Mouse (Mus musculus) stomach, embryonic 15.5 days (tissue): Measurements from ENCODE around the gene Tmem164. TPM values are rescaled to one million over a fixed set of nuclear protein-coding genes. Genes with fewer than 3 reads are reported as not detected.
A peak's percentile ranks its signal among the peaks of the same experiment; 100 is the strongest.

Experiments
- ATAC-seq: fragments of 200-750 bp; cut with Nextera tagmentation; 2 replicates; pipeline ENCODE4 v1.8.0; 2017; ENCODE audit warnings: low read depth, moderate number of reproducible peaks, moderate TSS enrichment; ENCODE audit not compliant: insufficient read depth, low FRiP score
- H3K27ac ChIP-seq: fragments of 300-500 bp; sonication (generic); 2 replicates; pipeline ENCODE4 v1.5.1; 2015; ENCODE audit warnings: mild to moderate bottlenecking, inconsistent platforms
- H3K27me3 ChIP-seq: fragments of 300-500 bp; sonication (generic); replicated peaks from 2 replicates; pipeline ENCODE4 v1.6.1; 2015; ENCODE audit warnings: inconsistent platforms
- H3K36me3 ChIP-seq: fragments of 300-500 bp; sonication (generic); 2 replicates; pipeline ENCODE4 v1.6.1; 2015; ENCODE audit warnings: inconsistent platforms
- H3K4me1 ChIP-seq: fragments of 300-500 bp; sonication (generic); 2 replicates; pipeline ENCODE4 v1.6.1; 2015; ENCODE audit warnings: inconsistent platforms
- H3K4me2 ChIP-seq: fragments of 300-500 bp; sonication (generic); 2 replicates; pipeline ENCODE4 v1.6.1; 2015; ENCODE audit warnings: mild to moderate bottlenecking, inconsistent platforms
- H3K4me3 ChIP-seq: fragments of 300-500 bp; sonication (generic); replicated peaks from 2 replicates; pipeline ENCODE4 v1.5.1; 2015; ENCODE audit warnings: inconsistent platforms
- H3K9ac ChIP-seq: fragments of 300-500 bp; sonication (generic); 2 replicates; pipeline ENCODE4 v1.6.1; 2015; ENCODE audit warnings: inconsistent platforms
- H3K9me3 ChIP-seq: fragments of 300-500 bp; sonication (generic); 2 replicates; pipeline ENCODE4 v1.6.1; 2016; ENCODE audit warnings: inconsistent platforms
- WGBS: fragments of 180-500 bp; shearing (Covaris S2); methylation state at CpG from one replicate; pipeline ENCODE4 v1.1.7; 2015; 5-methylcytosine and 5-hydroxymethylcytosine counted together
- polyA plus RNA-seq: library from polyadenylated mRNA; unstranded; fragments of >200 nt; fragmentation: Nextera tagmentation; extraction: Ambion mirVana; gene quantifications from 2 replicates; pipeline ENCODE4 v1.2.1, GENCODE M21; 2015

Tmem164 gene
- polyA plus RNA-seq, 1 experiment from 2014 or later = 52.2 TPM

- Histone ChIP-seq H3K4me1 (no peaks in the 10 kb centered on the region), H3K9ac (no peak overlapping the region), H3K27ac (no peak overlapping the region), H3K4me3 (no peak overlapping the region), H3K9me3 (no peaks in the 10 kb centered on the region), H3K36me3 (no peaks in the 10 kb centered on the region), H3K4me2 (no peak overlapping the region), H3K27me3 (no peaks in the 10 kb centered on the region)
- ATAC-seq = no peak
- 52% methylated on average over 13 of the region's 13 CpGs for WGBS
These were observed 2.4 kb upstream of the Tmem164 start for GRCm38 (mm10) chrX:142678499-142679474.

GRCm38 (mm10) chrX:142679502-142680250, 1.5 kb upstream of the Tmem164 start:
- Histone ChIP-seq H3K27ac (peak overlapping the region; percentile 96), H3K9ac (no peak overlapping the region)
- ATAC-seq = no peak

GRCm38 (mm10) chrX:142680391-142681055, 683 bp upstream of the Tmem164 start:
- Histone ChIP-seq H3K27ac (peak overlapping the region; percentile 96), H3K36me3 (no peaks in the 10 kb centered on the region), H3K4me1 (no peaks in the 10 kb centered on the region), H3K27me3 (no peaks in the 10 kb centered on the region), H3K4me3 (peak overlapping the region; percentile 57), H3K9me3 (no peaks in the 10 kb centered on the region), H3K4me2 (peak overlapping the region; percentile 53), H3K9ac (no peak overlapping the region)
- ATAC-seq = peak; percentile 27
- 15% methylated on average over 18 of the region's 19 CpGs for WGBS

More at GRCm38 (mm10) chrX:142679502-142680250, 1.5 kb upstream of the Tmem164 start:
- no peaks in the 10 kb centered on the region for H3K27me3 ChIP-seq
- no peaks in the 10 kb centered on the region for H3K4me1 ChIP-seq
- WGBS = 41% methylated on average over 11 of the region's 11 CpGs
- peak overlapping the region; percentile 53 for H3K4me2 ChIP-seq
- H3K9me3 ChIP-seq = no peaks in the 10 kb centered on the region
- H3K4me3 ChIP-seq = peak overlapping the region; percentile 57
- no peaks in the 10 kb centered on the region for H3K36me3 ChIP-seq

GRCm38 (mm10) chrX:142681616-142682141, 473 bp downstream of the Tmem164 start:
- Histone ChIP-seq H3K4me3 (peak overlapping the region; percentile 57), H3K36me3 (no peaks in the 10 kb centered on the region), H3K9ac (peak overlapping the region; percentile 29; the same call in 1 of the 2 replicates), H3K27me3 (no peaks in the 10 kb centered on the region), H3K4me2 (peak overlapping the region; percentile 68), H3K4me1 (no peaks in the 10 kb centered on the region; the same call in 1 of the 2 replicates), H3K9me3 (no peaks in the 10 kb centered on the region), H3K27ac (peak overlapping the region; percentile 96)
- ATAC-seq = peak; percentile 87
- 10% methylated on average over 15 of the region's 43 CpGs for WGBS

DNA sequence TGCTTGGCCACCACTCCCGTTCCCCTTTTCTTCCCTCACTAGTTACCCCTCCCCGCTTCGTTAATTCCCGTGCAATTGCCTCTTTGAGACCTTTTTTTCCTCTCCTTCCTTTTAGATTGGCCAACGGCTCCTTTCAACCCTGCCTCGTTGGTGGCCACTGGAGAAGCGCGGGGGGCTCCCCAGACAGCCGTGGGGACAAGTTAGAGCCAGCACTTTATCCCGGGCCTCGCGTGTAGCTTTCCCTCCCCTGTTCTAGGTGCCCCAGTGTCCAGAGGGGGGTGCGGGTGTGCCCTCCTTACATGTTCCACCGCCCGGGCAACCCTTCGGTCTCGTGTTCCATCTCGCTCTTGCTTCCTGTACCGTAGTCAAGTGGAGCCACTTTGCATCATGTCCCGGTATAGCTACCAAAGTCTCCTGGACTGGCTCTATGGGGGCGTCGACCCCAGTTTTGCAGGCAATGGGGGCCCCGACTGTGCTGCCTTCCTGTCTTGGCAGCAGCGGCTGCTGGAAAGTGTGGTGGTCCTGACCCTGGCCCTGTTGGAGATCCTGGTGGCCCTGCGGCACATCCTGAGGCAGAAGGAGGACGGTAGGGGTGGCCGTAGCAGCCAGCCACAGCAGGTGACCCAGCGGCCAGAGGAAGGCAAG, 1.1 kb downstream of the Tmem164 start:
- Histone ChIP-seq H3K27ac (peak overlapping the region; percentile 96), H3K36me3 (no peaks in the 10 kb centered on the region), H3K27me3 (no peaks in the 10 kb centered on the region), H3K4me2 (peak overlapping the region; percentile 68), H3K9me3 (no peaks in the 10 kb centered on the region), H3K4me3 (peak overlapping the region; percentile 57), H3K4me1 (no peaks in the 10 kb centered on the region; the same call in 1 of the 2 replicates), H3K9ac (peak overlapping the region; percentile 29; the same call in 1 of the 2 replicates)
- WGBS = 14% methylated on average over 28 of the region's 28 CpGs
- no peak for ATAC-seq

DNA sequence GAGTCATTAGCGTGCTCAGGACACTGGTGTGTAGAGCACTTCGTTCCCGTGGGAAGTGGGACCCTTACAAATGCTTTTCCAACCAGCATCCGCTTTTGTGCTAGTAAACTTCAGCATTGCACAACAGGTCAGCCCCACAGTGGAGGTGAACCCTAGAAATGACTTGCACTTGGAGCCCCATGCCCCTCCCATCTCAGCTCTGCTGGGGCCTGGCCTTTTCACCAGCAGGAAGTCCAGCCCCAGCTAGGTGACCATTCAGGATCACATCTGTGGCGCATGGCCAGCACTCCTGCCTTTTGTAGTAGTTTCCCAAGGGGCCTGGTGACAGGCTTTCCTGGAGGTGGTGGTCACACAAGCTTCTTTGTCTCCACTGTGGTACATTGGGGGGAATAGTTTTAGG, 1.8 kb downstream of the Tmem164 start:
- peak overlapping the region; percentile 96; the same call in 1 of the 2 replicates for H3K27ac ChIP-seq
- H3K9ac ChIP-seq = peak overlapping the region; percentile 29; the same call in 1 of the 2 replicates
- ATAC-seq = no peak
- no peaks in the 10 kb centered on the region for H3K9me3 ChIP-seq
- peak overlapping the region; percentile 57 for H3K4me3 ChIP-seq
- no peaks in the 10 kb centered on the region for H3K27me3 ChIP-seq
- H3K4me1 ChIP-seq = no peaks in the 10 kb centered on the region; the same call in 1 of the 2 replicates
- no peaks in the 10 kb centered on the region for H3K36me3 ChIP-seq
- WGBS = 38% methylated on average over 5 of the region's 5 CpGs
- peak overlapping the region; percentile 68 for H3K4me2 ChIP-seq

- Histone ChIP-seq H3K27me3 (no peaks in the 10 kb centered on the region), H3K4me3 (0 out of 2 replicates have a peak overlapping the region, but pooled peaks have one; percentile 2), H3K9me3 (no peaks in the 10 kb centered on the region), H3K4me1 (no peaks in the 10 kb centered on the region; the same call in 1 of the 2 replicates), H3K9ac (no peak overlapping the region), H3K36me3 (no peaks in the 10 kb centered on the region; the same call in 1 of the 2 replicates), H3K4me2 (peak overlapping the region; percentile 68), H3K27ac (no peak overlapping the region)
- WGBS = 41% methylated on average over 4 of the region's 4 CpGs
- ATAC-seq = no peak
These were observed 3.5 kb downstream of the Tmem164 start for GRCm38 (mm10) chrX:142684674-142685073.

DNA sequence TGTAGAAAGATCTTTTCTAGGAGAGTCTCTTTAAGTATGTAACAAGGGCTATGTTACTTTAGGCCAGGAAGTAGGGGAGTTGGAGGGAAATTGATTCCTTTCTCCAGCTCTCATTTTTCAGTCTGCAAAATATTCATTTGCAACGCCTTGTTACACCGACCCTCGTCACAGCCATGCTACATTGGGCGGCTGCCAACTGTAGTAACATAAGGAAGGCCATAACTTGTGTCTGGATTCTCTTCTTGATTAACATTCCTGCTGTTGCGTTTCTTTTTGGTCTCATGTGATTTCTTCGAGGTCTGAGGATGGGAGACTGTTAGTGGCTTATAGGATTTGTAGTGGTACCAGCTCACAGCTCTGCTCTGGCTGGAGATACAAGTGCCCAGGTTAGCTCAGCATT, 4.5 kb downstream of the Tmem164 start:
- Histone ChIP-seq H3K27me3 (no peaks in the 10 kb centered on the region), H3K9me3 (no peaks in the 10 kb centered on the region), H3K4me3 (no peak overlapping the region), H3K4me2 (peak overlapping the region; percentile 68; the same call in 1 of the 2 replicates), H3K27ac (no peak overlapping the region), H3K9ac (no peak overlapping the region), H3K36me3 (no peaks in the 10 kb centered on the region; the same call in 1 of the 2 replicates), H3K4me1 (no peaks in the 10 kb centered on the region; the same call in 1 of the 2 replicates)
- no peak for ATAC-seq
- WGBS = 42% methylated on average over 6 of the region's 6 CpGs

GRCm38 (mm10) chrX:142688509-142688908, 7.3 kb downstream of the Tmem164 start:
- Histone ChIP-seq H3K9me3 (no peaks in the 10 kb centered on the region), H3K27ac (no peak overlapping the region), H3K36me3 (no peaks in the 10 kb centered on the region; the same call in 1 of the 2 replicates), H3K4me2 (no peak overlapping the region), H3K4me3 (no peak overlapping the region), H3K4me1 (no peaks in the 10 kb centered on the region; the same call in 1 of the 2 replicates), H3K9ac (no peak overlapping the region), H3K27me3 (no peaks in the 10 kb centered on the region)
- 68% methylated on average over 9 of the region's 9 CpGs for WGBS
- no peak for ATAC-seq

- Histone ChIP-seq H3K9ac (no peak overlapping the region), H3K4me1 (no peaks in the 10 kb centered on the region), H3K4me2 (no peak overlapping the region), H3K4me3 (no peak overlapping the region), H3K36me3 (no peaks in the 10 kb centered on the region; the same call in 1 of the 2 replicates), H3K27me3 (no peaks in the 10 kb centered on the region), H3K9me3 (no peaks in the 10 kb centered on the region), H3K27ac (no peak overlapping the region)
- 51% methylated on average over 2 of the region's 2 CpGs for WGBS
- ATAC-seq = no peak
These were observed 12.1 kb downstream of the Tmem164 start for GRCm38 (mm10) chrX:142693256-142693655.
